Mouse (Mus musculus): Measurements from ENCODE around the gene Neurog3.

The Neurog3 gene

DNA sequence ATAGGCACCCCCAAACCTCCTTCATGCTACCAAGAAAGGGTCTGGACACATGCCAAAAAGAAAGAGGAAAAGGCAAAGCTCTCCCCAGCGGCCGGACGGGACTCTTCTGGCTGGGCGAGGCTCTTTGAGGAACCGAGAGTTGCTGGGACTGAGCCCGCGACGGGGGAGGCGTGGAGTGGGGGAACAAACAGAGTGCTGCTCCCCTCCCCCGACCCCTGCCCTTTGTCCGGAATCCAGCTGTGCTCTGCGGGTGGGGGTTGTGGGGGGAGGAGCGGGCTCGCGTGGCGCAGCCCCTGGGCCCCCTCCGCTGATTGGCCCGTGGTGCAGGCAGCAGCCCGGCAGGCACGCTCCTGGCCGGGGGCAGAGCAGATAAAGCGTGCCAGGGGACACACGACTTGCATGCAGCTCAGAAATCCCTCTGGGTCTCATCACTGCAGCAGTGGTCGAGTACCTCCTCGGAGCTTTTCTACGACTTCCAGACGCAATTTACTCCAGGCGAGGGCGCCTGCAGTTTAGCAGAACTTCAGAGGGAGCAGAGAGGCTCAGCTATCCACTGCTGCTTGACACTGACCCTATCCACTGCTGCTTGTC lies at the start of gene Neurog3:
Gene Neurog3 (plus strand): TSS at position 400 of the 591 bp plus-strand sequence.
- DNase-seq (ENCODE audit: low spot score), result no peak

- DNase-seq (ENCODE audit: low spot score), result no peak
Measured at GRCm38 (mm10) chr10:62086044-62086443, 46.8 kb upstream of the Neurog3 start.

GRCm38 (mm10) chr10:62086826-62087225 lies 46.1 kb upstream of the Neurog3 start:
- no peak for DNase-seq (ENCODE audit: low spot score)

GRCm38 (mm10) chr10:62088411-62088810 lies 44.5 kb upstream of the Neurog3 start:
- no peak for DNase-seq (ENCODE audit: low spot score)

GRCm38 (mm10) chr10:62089071-62089470 lies 43.8 kb upstream of the Neurog3 start:
- no peak for DNase-seq (ENCODE audit: low spot score)

- DNase-seq (ENCODE audit: low spot score), result no peak
Measured at GRCm38 (mm10) chr10:62089486-62089885, 43.4 kb upstream of the Neurog3 start.

GRCm38 (mm10) chr10:62093903-62094302 lies 39.0 kb upstream of the Neurog3 start:
- no peak for DNase-seq (ENCODE audit: low spot score)

DNA sequence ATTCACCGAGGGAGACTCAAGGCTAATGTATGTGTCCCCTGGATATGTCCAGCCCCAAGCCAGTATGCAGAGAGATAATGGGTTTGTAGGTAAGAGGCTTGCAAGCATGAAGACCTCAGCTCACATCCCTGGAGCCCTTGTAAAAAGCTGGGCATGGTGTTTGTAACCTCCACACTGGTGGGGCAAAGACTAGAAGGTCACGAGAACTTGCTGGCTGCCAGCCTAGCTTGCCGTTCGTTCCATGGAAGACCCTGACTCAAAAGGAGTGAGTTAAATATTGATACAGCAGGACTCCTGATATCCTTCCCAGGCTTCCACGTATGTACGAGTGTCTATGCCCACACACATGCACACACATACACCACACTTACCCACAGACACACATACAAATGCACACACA lies 38.5 kb upstream of the Neurog3 start:
- no peak for DNase-seq (ENCODE audit: low spot score)

- DNase-seq (ENCODE audit: low spot score), result no peak
Measured at GRCm38 (mm10) chr10:62099749-62100403, 33.0 kb upstream of the Neurog3 start.

- DNase-seq (ENCODE audit: low spot score), result peak; percentile 74
Measured at GRCm38 (mm10) chr10:62101504-62102439, 31.1 kb upstream of the Neurog3 start.

DNA sequence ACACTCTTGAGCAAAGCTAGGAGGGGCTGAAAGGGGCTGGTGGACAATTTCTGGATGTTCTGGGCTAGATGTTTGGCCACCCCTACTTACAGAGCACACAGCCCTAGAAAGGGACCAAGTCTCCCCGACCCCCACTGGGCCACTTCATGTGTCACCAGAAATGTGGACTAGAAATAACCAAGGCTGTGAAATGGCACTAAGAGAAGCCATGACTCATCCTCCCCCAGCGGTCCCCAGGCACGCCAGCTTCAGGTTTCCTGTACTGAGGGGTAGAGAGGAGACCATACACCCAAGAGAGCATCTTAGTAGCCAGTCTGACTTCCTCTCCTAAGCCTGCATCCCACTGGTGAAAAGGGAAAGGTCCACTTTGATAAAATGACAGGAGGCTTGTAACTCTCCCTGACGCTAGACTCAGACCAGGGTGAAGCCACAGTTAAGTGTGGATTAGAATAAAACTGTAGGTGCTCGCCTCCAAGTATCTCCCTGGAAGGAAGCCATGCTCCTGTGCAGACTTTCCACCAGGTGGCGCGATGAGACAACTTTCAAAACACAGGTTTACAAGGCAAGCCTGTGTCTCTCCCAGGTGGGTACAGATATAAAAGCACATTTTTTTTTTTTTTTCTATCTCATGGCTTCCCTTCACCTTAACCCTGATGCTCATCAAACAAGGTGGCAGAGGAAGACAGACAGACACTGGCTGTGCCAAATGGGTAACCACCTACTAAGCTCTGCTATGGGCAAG lies 27.9 kb upstream of the Neurog3 start:
- peak; percentile 68 for DNase-seq (ENCODE audit: low spot score)

GRCm38 (mm10) chr10:62107048-62107447 lies 25.8 kb upstream of the Neurog3 start:
- DNase-seq (ENCODE audit: low spot score), result no peak

- DNase-seq (ENCODE audit: low spot score), result peak; percentile 89
Measured at GRCm38 (mm10) chr10:62110504-62111206, 22.2 kb upstream of the Neurog3 start.

- DNase-seq (ENCODE audit: low spot score), result peak; percentile 26
Measured at GRCm38 (mm10) chr10:62111207-62111576, 21.7 kb upstream of the Neurog3 start.

DNA sequence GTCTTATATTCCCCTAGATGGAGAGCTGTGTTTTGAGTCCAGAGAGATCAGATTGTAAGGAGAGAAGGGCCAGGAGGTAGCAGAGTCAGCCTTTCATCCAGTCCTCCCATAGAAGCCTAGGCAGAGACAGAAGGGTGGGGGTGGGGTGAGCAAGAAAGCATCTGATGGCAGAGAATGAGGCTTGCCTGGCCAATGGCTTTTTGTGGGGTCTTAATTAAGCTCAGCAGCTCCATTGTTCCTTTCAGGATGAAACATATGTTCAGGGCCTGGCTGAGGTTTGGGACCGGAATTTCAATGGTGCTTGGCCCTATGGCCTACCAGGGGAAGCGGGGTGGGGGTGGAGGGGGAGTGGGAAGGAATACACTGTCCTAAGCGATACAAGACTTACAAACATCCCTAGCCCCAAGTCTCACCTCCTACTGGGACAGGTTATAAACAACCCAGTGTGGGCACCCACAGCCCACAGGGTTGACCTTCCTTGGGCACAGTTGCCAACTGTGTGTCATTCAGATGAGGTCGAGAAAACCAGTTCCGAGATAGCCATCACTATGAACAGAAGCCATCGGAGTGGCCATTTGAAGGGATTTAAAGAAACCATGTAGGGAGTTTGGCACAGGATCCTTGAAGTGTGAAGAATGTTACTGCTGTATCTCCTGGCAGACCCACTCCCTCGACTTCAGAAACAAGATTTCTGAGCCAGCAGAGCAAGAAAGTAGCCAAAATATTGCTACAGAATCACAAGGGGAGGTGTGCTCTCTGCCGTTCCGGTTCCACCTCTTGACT lies 18.8 kb upstream of the Neurog3 start:
- DNase-seq (ENCODE audit: low spot score), result no peak

GRCm38 (mm10) chr10:62127137-62127536 lies 5.8 kb upstream of the Neurog3 start:
- DNase-seq (ENCODE audit: low spot score), result no peak

- no peak for DNase-seq (ENCODE audit: low spot score)
Measured at GRCm38 (mm10) chr10:62127711-62128231, 5.1 kb upstream of the Neurog3 start.

DNA sequence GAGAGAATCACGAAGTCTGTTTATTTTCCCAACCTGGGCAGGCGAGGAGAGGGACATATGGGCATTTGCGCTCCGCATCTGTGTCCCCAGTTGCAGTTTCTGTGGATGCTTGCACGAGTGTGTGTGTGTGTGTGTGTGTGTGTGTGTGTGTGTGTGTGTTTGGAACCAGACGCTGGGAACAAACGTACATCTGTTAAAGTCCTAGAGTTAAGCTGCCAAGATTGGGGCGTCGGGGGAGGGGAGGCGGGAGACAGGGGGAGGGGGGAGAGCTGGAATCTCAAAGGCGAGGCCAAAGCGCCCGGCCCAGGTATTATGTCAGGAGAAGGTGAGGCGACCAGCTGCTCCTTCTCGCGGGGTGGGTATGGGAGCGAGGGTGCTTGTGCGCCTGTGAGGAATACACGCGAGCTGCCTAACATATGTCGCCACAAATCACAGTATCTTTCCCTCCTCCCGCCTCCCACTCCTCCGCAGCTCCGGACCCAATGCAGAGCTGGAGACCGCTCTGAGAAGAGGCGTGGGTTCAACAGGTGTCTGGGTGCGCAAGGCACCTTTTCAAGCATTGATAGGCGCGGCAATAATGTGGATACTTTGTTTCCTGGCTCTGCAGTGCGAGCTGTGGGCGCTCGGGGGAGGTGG lies 4.5 kb upstream of the Neurog3 start:
- no peak for DNase-seq (ENCODE audit: low spot score)

GRCm38 (mm10) chr10:62135696-62136470 lies 3.0 kb downstream of the Neurog3 start:
- DNase-seq (ENCODE audit: low spot score), result no peak

Measured in urinary bladder, postnatal 14 days (tissue).